Mouse (Mus musculus): ENCODE data around the gene Hivep3.

DNA sequence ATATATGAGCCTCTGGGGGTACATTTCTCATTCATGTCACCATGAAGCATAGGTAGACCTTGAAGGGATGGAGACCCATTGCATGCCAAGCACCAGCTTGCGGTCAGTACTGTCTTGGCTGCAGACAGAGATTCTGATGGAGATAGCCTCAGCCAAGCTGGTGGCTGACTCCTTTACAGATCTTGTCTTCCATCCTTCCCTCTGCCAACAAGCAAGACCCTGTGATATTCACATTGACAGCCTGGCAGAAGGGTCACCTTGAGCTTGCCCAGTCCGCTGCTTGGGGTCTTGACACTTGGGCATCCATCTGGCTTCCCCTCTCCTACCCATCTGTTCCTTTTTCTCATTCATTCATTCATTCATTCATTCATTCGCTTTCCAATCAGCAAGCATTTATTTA, 133.5 kb downstream of the Hivep3 start:
- TF ChIP-seq USF1 (IDR thresholded peaks at IDR 0.05; ENCODE audit: low read depth) (no peak), TCF12 (IDR thresholded peaks at IDR 0.05; ENCODE audit: insufficient read depth, poor library complexity, severe bottlenecking) (no peak), POLR2AphosphoS2 (IDR thresholded peaks at IDR 0.05; ENCODE audit: insufficient read length, low read depth) (no peak), E2F4 (IDR thresholded peaks at IDR 0.05; ENCODE audit: insufficient read depth) (no peak), POLR2A (IDR thresholded peaks at IDR 0.05; ENCODE audit: insufficient read length, low read depth) (no peak)

All from myocyte (in vitro differentiated cells).